Mouse (Mus musculus) hindbrain, embryonic 16.5 days (tissue): ENCODE data around the gene Entpd1. TPM values are rescaled to one million over a fixed set of nuclear protein-coding genes. Genes with fewer than 3 reads are reported as not detected.
"Not testable (repeated sequence)": the region's sequence is repeated elsewhere in the genome, so short reads cannot be mapped to it uniquely, and the experiment has no call there.

ENCODE experiments used
- ATAC-seq: fragments of 200-750 bp; cut with Nextera tagmentation; 2 replicates; pipeline ENCODE4 v1.8.0; 2017; ENCODE audit warnings: moderate TSS enrichment, moderate library complexity
- H3K27ac ChIP-seq: fragments of 300-500 bp; sonication (generic); 2 replicates; pipeline ENCODE4 v1.5.1; 2014; ENCODE audit warnings: low read depth, mild to moderate bottlenecking, control low read depth, low read length, moderate library complexity
- H3K27me3 ChIP-seq: fragments of 300-500 bp; sonication (generic); replicated peaks from 2 replicates; pipeline ENCODE4 v1.6.1; 2014; ENCODE audit warnings: low read length; ENCODE audit not compliant: control insufficient read depth, insufficient read depth
- H3K36me3 ChIP-seq: fragments of 300-500 bp; sonication (generic); 2 replicates; pipeline ENCODE4 v1.6.1; 2014; ENCODE audit warnings: mild to moderate bottlenecking, low read length, moderate library complexity, mixed read lengths; ENCODE audit not compliant: control insufficient read depth, insufficient read depth
- H3K4me1 ChIP-seq: fragments of 300-500 bp; sonication (generic); 2 replicates; pipeline ENCODE4 v1.6.1; 2014; ENCODE audit warnings: low read depth, low read length; ENCODE audit not compliant: control insufficient read depth, insufficient read depth
- H3K4me2 ChIP-seq: fragments of 300-500 bp; sonication (generic); 2 replicates; pipeline ENCODE4 v1.6.1; 2014; ENCODE audit warnings: mild to moderate bottlenecking, low read length, control low read depth, moderate library complexity
- H3K4me3 ChIP-seq: fragments of 300-500 bp; sonication (generic); 2 replicates; pipeline ENCODE4 v1.5.1; 2014; ENCODE audit warnings: mild to moderate bottlenecking, low read length, control low read depth, moderate library complexity
- H3K9ac ChIP-seq: fragments of 300-500 bp; sonication (generic); 2 replicates; pipeline ENCODE4 v1.6.1; 2014; ENCODE audit warnings: low read depth, mild to moderate bottlenecking, control low read depth, low read length, moderate library complexity
- H3K9me3 ChIP-seq: fragments of 300-500 bp; sonication (generic); 2 replicates; pipeline ENCODE4 v1.6.1; 2014; ENCODE audit warnings: mild to moderate bottlenecking, low read length, moderate library complexity; ENCODE audit not compliant: control insufficient read depth
- WGBS: fragments of 180-500 bp; shearing (Covaris S2); extraction: QIAGEN DNeasy Blood & Tissue Kit; methylation state at CpG from one replicate; pipeline ENCODE4 v1.1.7; 2014; 5-methylcytosine and 5-hydroxymethylcytosine counted together
- polyA plus RNA-seq: library from polyadenylated mRNA; unstranded; fragments of >200 nt; fragmentation: Nextera tagmentation; extraction: Ambion mirVana; gene quantifications from 2 replicates; pipeline ENCODE4 v1.2.1, GENCODE M21; 2015

The Entpd1 gene
- polyA plus RNA-seq, 1 experiment from 2014 or later: 8.1 TPM

GRCm38 (mm10) chr19:40587491-40588292 is 24.5 kb upstream of the Entpd1 start:
- Histone ChIP-seq H3K9ac (peak overlapping the region; percentile 89), H3K36me3 (0 out of 2 replicates have a peak, but pooled peaks cover 3% of the 10 kb centered on the region), H3K4me1 (peaks cover 13% of the 10 kb centered on the region), H3K4me2 (peak overlapping the region; percentile 70), H3K27me3 (no peaks in the 10 kb centered on the region), H3K27ac (peak overlapping the region; percentile 77), H3K9me3 (no peaks in the 10 kb centered on the region), H3K4me3 (peak overlapping the region; percentile 94)
- ATAC-seq: peak; percentile 76
- 4% methylated on average over 28 of the region's 30 CpGs for WGBS

- Histone ChIP-seq H3K4me1 (peaks cover 13% of the 10 kb centered on the region), H3K9ac (peak within 1 kb of the TSS; percentile 89), H3K4me3 (peak within 1 kb of the TSS; percentile 94), H3K9me3 (no peaks in the 10 kb centered on the region), H3K27me3 (no peaks in the 10 kb centered on the region), H3K36me3 (0 out of 2 replicates have a peak, but pooled peaks cover 3% of the 10 kb centered on the region), H3K27ac (peak within 1 kb of the TSS; percentile 77), H3K4me2 (peak within 1 kb of the TSS; percentile 70)
- WGBS: 0% methylated on average over 34 of the region's 34 CpGs
- ATAC-seq: peak; percentile 93
These were observed 23.9 kb upstream of the Entpd1 start, which contains the start of gene Aldh18a1 for GRCm38 (mm10) chr19:40588293-40588654. Aldh18a1 (minus strand) TSS chr19:40588463.

- peak overlapping the region; percentile 89 for H3K9ac ChIP-seq
- H3K4me2 ChIP-seq: peak overlapping the region; percentile 70
- no peaks in the 10 kb centered on the region for H3K27me3 ChIP-seq
- peaks cover 13% of the 10 kb centered on the region for H3K4me1 ChIP-seq
- ATAC-seq: peak; percentile 73
- H3K36me3 ChIP-seq: 0 out of 2 replicates have a peak, but pooled peaks cover 3% of the 10 kb centered on the region
- 0% methylated on average over 18 of the region's 18 CpGs for WGBS
- H3K27ac ChIP-seq: peak overlapping the region; percentile 53
- H3K4me3 ChIP-seq: peak overlapping the region; percentile 94
- H3K9me3 ChIP-seq: no peaks in the 10 kb centered on the region
These were observed 23.2 kb upstream of the Entpd1 start for GRCm38 (mm10) chr19:40588847-40589529.

- Histone ChIP-seq H3K36me3 (peaks cover 5% of the 10 kb centered on the region; the same call in 1 of the 2 replicates), H3K9me3 (no peaks in the 10 kb centered on the region), H3K4me3 (peak overlapping the region; percentile 94), H3K27me3 (no peaks in the 10 kb centered on the region), H3K4me1 (peaks cover 13% of the 10 kb centered on the region), H3K27ac (peak overlapping the region; percentile 53; the same call in 1 of the 2 replicates), H3K9ac (peak overlapping the region; percentile 59; the same call in 1 of the 2 replicates), H3K4me2 (peak overlapping the region; percentile 70)
- 0 out of 2 replicates have a peak, but pooled peaks have one; percentile 0 for ATAC-seq
- 2% methylated on average over 9 of the region's 10 CpGs for WGBS
These were observed 22.7 kb upstream of the Entpd1 start for GRCm38 (mm10) chr19:40589530-40589880.

GRCm38 (mm10) chr19:40595231-40595630 is 16.9 kb upstream of the Entpd1 start:
- WGBS: 93% methylated on average over 3 of the region's 3 CpGs
- Histone ChIP-seq H3K4me1 (no peaks in the 10 kb centered on the region), H3K36me3 (peaks cover 5% of the 10 kb centered on the region; the same call in 1 of the 2 replicates), H3K4me3 (no peak overlapping the region), H3K4me2 (no peak overlapping the region), H3K27me3 (no peaks in the 10 kb centered on the region), H3K27ac (no peak overlapping the region), H3K9me3 (no peaks in the 10 kb centered on the region), H3K9ac (no peak overlapping the region)
- ATAC-seq: no peak

GRCm38 (mm10) chr19:40595831-40596230 is 16.3 kb upstream of the Entpd1 start:
- no peak overlapping the region for H3K4me3 ChIP-seq
- WGBS: 86% methylated on average over 8 of the region's 8 CpGs
- no peaks in the 10 kb centered on the region for H3K27me3 ChIP-seq
- H3K27ac ChIP-seq: no peak overlapping the region
- no peak overlapping the region for H3K4me2 ChIP-seq
- H3K36me3 ChIP-seq: peaks cover 5% of the 10 kb centered on the region; the same call in 1 of the 2 replicates
- no peak for ATAC-seq
- H3K9me3 ChIP-seq: no peaks in the 10 kb centered on the region
- no peak overlapping the region for H3K9ac ChIP-seq
- H3K4me1 ChIP-seq: no peaks in the 10 kb centered on the region

- H3K4me3 ChIP-seq, H3K36me3 ChIP-seq, H3K9ac ChIP-seq, H3K9me3 ChIP-seq, H3K27me3 ChIP-seq, ATAC-seq, H3K4me2 ChIP-seq, H3K27ac ChIP-seq, H3K4me1 ChIP-seq: not testable (repeated sequence)
- 93% methylated on average over 5 of the region's 5 CpGs for WGBS
These were observed 11.3 kb upstream of the Entpd1 start for GRCm38 (mm10) chr19:40600846-40601245.

- no peak overlapping the region for H3K9ac ChIP-seq
- WGBS: 94% methylated on average over 3 of the region's 3 CpGs
These were observed 10.3 kb upstream of the Entpd1 start for GRCm38 (mm10) chr19:40601870-40602269.

GRCm38 (mm10) chr19:40605189-40605588 is 7.0 kb upstream of the Entpd1 start:
- WGBS: 94% methylated on average over 9 of the region's 9 CpGs
- no peak overlapping the region for H3K27ac ChIP-seq
- H3K27me3 ChIP-seq: no peaks in the 10 kb centered on the region
- peaks cover 19% of the 10 kb centered on the region for H3K36me3 ChIP-seq
- H3K4me3 ChIP-seq: no peak overlapping the region
- H3K9ac ChIP-seq: no peak overlapping the region
- no peaks in the 10 kb centered on the region for H3K9me3 ChIP-seq
- H3K4me1 ChIP-seq: no peaks in the 10 kb centered on the region
- no peak overlapping the region for H3K4me2 ChIP-seq
- ATAC-seq: no peak

More at GRCm38 (mm10) chr19:40601870-40602269, 10.3 kb upstream of the Entpd1 start:
- no peak overlapping the region for H3K4me2 ChIP-seq
- H3K27me3 ChIP-seq: no peaks in the 10 kb centered on the region
- no peak for ATAC-seq
- no peaks in the 10 kb centered on the region for H3K9me3 ChIP-seq
- H3K4me1 ChIP-seq: no peaks in the 10 kb centered on the region
- peaks cover 6% of the 10 kb centered on the region for H3K36me3 ChIP-seq
- no peak overlapping the region for H3K27ac ChIP-seq
- H3K4me3 ChIP-seq: no peak overlapping the region
